Mouse (Mus musculus): ENCODE measurements at regions not wholly inside any gene's neighbourhood (a gene's known extent, or its start where the extent isn't known, plus 50 kb on each side); places are given as distances from the start of the nearest gene placed in this dataset.

DNA sequence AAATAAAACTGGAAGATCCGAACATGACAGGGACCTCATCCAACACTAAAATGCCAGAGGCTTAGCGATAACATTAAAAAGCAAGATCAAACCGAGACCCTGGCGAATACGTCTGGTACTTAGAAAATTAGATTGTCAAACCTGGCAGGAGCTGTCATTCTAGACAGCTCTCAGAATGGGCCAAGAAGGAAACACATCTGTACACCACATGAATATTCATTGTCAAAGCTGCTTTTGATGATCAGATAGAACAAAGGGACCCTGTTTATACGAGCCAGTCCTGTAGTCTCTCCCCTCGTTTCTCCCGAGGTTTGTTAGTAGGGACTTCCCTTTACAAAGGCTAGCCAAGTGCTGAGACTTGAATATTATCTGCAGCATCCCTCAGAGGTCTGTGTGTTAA lies 376.5 kb upstream of the 5930422O12Rik start:
- no peak for TF ChIP-seq EP300 (IDR thresholded peaks at IDR 0.05; ENCODE audit: insufficient read depth, low read depth, low read length)
- no peak for TF ChIP-seq CTCF (IDR thresholded peaks at IDR 0.05)
- no peak for TF ChIP-seq POLR2A (IDR thresholded peaks at IDR 0.05; ENCODE audit: insufficient read depth, low read depth, low read length)
